Mouse (Mus musculus) heart, embryonic 11.5 days (tissue): ENCODE measurements around the gene Csf2rb2. TPM values are rescaled to one million over a fixed set of nuclear protein-coding genes. Genes with fewer than 3 reads are reported as not detected.
"Not testable (repeated sequence)": the region's sequence is repeated elsewhere in the genome, so short reads cannot be mapped to it uniquely, and the experiment has no call there.

Source experiments
- ATAC-seq: fragments of 200-750 bp; cut with Nextera tagmentation; replicated peaks from 2 replicates; pipeline ENCODE4 v1.8.0; 2017; ENCODE audit warnings: moderate library complexity; ENCODE audit not compliant: insufficient number of reproducible peaks, low FRiP score, low TSS enrichment
- H3K27ac ChIP-seq: fragments of 300-500 bp; sonication (generic); 2 replicates; pipeline ENCODE4 v1.5.1; 2014; ENCODE audit warnings: mild to moderate bottlenecking, low read depth, low read length
- H3K27me3 ChIP-seq: fragments of 300-500 bp; sonication (generic); 2 replicates; pipeline ENCODE4 v1.6.1; 2014; ENCODE audit warnings: mild to moderate bottlenecking, low read length, mixed read lengths; ENCODE audit not compliant: control insufficient read depth, insufficient read depth
- H3K36me3 ChIP-seq: fragments of 300-500 bp; sonication (generic); 2 replicates; pipeline ENCODE4 v1.6.1; 2014; ENCODE audit warnings: mild to moderate bottlenecking, low read length, moderate library complexity, mixed read lengths; ENCODE audit not compliant: control insufficient read depth, insufficient read depth
- H3K4me1 ChIP-seq: fragments of 300-500 bp; sonication (generic); 2 replicates; pipeline ENCODE4 v1.6.1; 2014; ENCODE audit warnings: low read length; ENCODE audit not compliant: control insufficient read depth, insufficient read depth
- H3K4me2 ChIP-seq: fragments of 300-500 bp; sonication (generic); 2 replicates; pipeline ENCODE4 v1.6.1; 2014; ENCODE audit warnings: mild to moderate bottlenecking, moderate library complexity
- H3K4me3 ChIP-seq: fragments of 300-500 bp; sonication (generic); 2 replicates; pipeline ENCODE4 v1.5.1; 2014; ENCODE audit warnings: low read depth, low read length
- H3K9ac ChIP-seq: fragments of 300-500 bp; sonication (generic); 2 replicates; pipeline ENCODE4 v1.6.1; 2014; ENCODE audit warnings: mild to moderate bottlenecking, low read depth, low read length, moderate library complexity
- H3K9me3 ChIP-seq: fragments of 300-500 bp; sonication (generic); replicated peaks from 2 replicates; pipeline ENCODE4 v1.6.1; 2016; ENCODE audit warnings: low read length; ENCODE audit not compliant: control insufficient read depth
- WGBS: fragments of 180-500 bp; shearing (Covaris S2); extraction: QIAGEN DNeasy Blood & Tissue Kit; methylation state at CpG from one replicate; pipeline ENCODE4 v1.1.7; 2014; ENCODE audit not compliant: insufficient replicate concordance; 5-methylcytosine and 5-hydroxymethylcytosine counted together
- polyA plus RNA-seq: library from polyadenylated mRNA; unstranded; fragments of >200 nt; fragmentation: Nextera tagmentation; extraction: Ambion mirVana; gene quantifications from 2 replicates; pipeline ENCODE4 v1.2.1, GENCODE M21; 2014

The Csf2rb2 gene
- polyA plus RNA-seq, 1 experiment from 2014 or later: 0.80 TPM

- H3K4me1 ChIP-seq, ATAC-seq, H3K27ac ChIP-seq, H3K4me3 ChIP-seq, H3K9me3 ChIP-seq, H3K36me3 ChIP-seq, H3K4me2 ChIP-seq, H3K9ac ChIP-seq: not testable (repeated sequence)
- H3K27me3 ChIP-seq: peaks cover 26% of the 10 kb centered on the region
Observed at GRCm38 (mm10) chr15:78256602-78257259, 48.8 kb downstream of the Csf2rb2 start.

- Histone ChIP-seq H3K4me2 (no peak overlapping the region), H3K9ac (no peak overlapping the region), H3K27me3 (peaks cover 29% of the 10 kb centered on the region), H3K4me1 (no peaks in the 10 kb centered on the region), H3K36me3 (no peaks in the 10 kb centered on the region), H3K4me3 (no peak overlapping the region), H3K27ac (no peak overlapping the region), H3K9me3 (no peaks in the 10 kb centered on the region)
- no peak for ATAC-seq
- WGBS: 15% methylated on average over 20 of the region's 20 CpGs
Observed at GRCm38 (mm10) chr15:78254751-78255150, 50.8 kb downstream of the Csf2rb2 start.

- H3K9me3 ChIP-seq: no peaks in the 10 kb centered on the region
- ATAC-seq: no peak
- no peak overlapping the region for H3K4me3 ChIP-seq
- H3K36me3 ChIP-seq: no peaks in the 10 kb centered on the region
- H3K27me3 ChIP-seq: peaks cover 6% of the 10 kb centered on the region; the same call in 1 of the 2 replicates
- H3K27ac ChIP-seq: no peak overlapping the region
- H3K4me1 ChIP-seq: no peaks in the 10 kb centered on the region
- WGBS: 58% methylated on average over 3 of the region's 3 CpGs
- H3K9ac ChIP-seq: no peak overlapping the region
- H3K4me2 ChIP-seq: no peak overlapping the region
Observed at GRCm38 (mm10) chr15:78248410-78248809, 57.1 kb downstream of the Csf2rb2 start.

- Histone ChIP-seq H3K9me3 (no peaks in the 10 kb centered on the region), H3K27me3 (0 out of 2 replicates have a peak, but pooled peaks cover 2% of the 10 kb centered on the region), H3K4me1 (no peaks in the 10 kb centered on the region), H3K4me2 (no peak overlapping the region), H3K27ac (no peak overlapping the region), H3K9ac (no peak overlapping the region), H3K36me3 (no peaks in the 10 kb centered on the region), H3K4me3 (no peak overlapping the region)
- ATAC-seq: no peak
- 61% methylated on average over 2 of the region's 2 CpGs for WGBS
Observed at GRCm38 (mm10) chr15:78247659-78248058, 57.9 kb downstream of the Csf2rb2 start.

- Histone ChIP-seq H3K4me3 (no peak overlapping the region), H3K27ac (no peak overlapping the region), H3K4me2 (no peak overlapping the region), H3K9me3 (no peaks in the 10 kb centered on the region), H3K9ac (no peak overlapping the region), H3K27me3 (0 out of 2 replicates have a peak, but pooled peaks cover 2% of the 10 kb centered on the region), H3K4me1 (no peaks in the 10 kb centered on the region), H3K36me3 (no peaks in the 10 kb centered on the region)
- no peak for ATAC-seq
- WGBS: 59% methylated on average over 18 of the region's 18 CpGs
Observed at GRCm38 (mm10) chr15:78246143-78247116, 59.1 kb downstream of the Csf2rb2 start.

GRCm38 (mm10) chr15:78244695-78245492 lies 60.6 kb downstream of the Csf2rb2 start, which contains the start of gene Ncf4:
Gene Ncf4 (plus strand): TSS chr15:78244801.
- Histone ChIP-seq H3K36me3 (no peaks in the 10 kb centered on the region), H3K9ac (no peak within 1 kb of the TSS), H3K9me3 (no peaks in the 10 kb centered on the region), H3K27me3 (no peaks in the 10 kb centered on the region), H3K4me1 (no peaks in the 10 kb centered on the region), H3K27ac (no peak within 1 kb of the TSS), H3K4me2 (no peak within 1 kb of the TSS), H3K4me3 (no peak within 1 kb of the TSS)
- 65% methylated on average over 7 of the region's 7 CpGs for WGBS
- no peak for ATAC-seq

GRCm38 (mm10) chr15:78243774-78244173 lies 61.7 kb downstream of the Csf2rb2 start:
- 63% methylated on average over 6 of the region's 6 CpGs for WGBS
- Histone ChIP-seq H3K9ac (no peak overlapping the region), H3K27me3 (no peaks in the 10 kb centered on the region), H3K27ac (no peak overlapping the region), H3K4me1 (no peaks in the 10 kb centered on the region), H3K4me2 (no peak overlapping the region), H3K36me3 (no peaks in the 10 kb centered on the region), H3K4me3 (no peak overlapping the region), H3K9me3 (no peaks in the 10 kb centered on the region)
- ATAC-seq: no peak

- Histone ChIP-seq H3K4me2 (no peak overlapping the region), H3K27ac (no peak overlapping the region), H3K9ac (no peak overlapping the region), H3K27me3 (no peaks in the 10 kb centered on the region; the same call in 1 of the 2 replicates), H3K4me3 (no peak overlapping the region), H3K9me3 (no peaks in the 10 kb centered on the region), H3K4me1 (no peaks in the 10 kb centered on the region), H3K36me3 (no peaks in the 10 kb centered on the region)
- WGBS: 75% methylated on average over 8 of the region's 8 CpGs
- no peak for ATAC-seq
Observed at GRCm38 (mm10) chr15:78243061-78243460, 62.5 kb downstream of the Csf2rb2 start.
